Mouse (Mus musculus) kidney, adult 2 months (tissue): ENCODE results near the gene Sugct. TPM values are rescaled to one million over a fixed set of nuclear protein-coding genes. Genes with fewer than 3 reads are reported as not detected.

Source experiments
- DNase-seq: peaks from one replicate; pipeline ENCODE4 v3.0.0; 2021
- H3K27ac ChIP-seq: fragments of 200-500 bp; 2 replicates; pipeline ENCODE4 v1.5.1; 2012; ENCODE audit warnings: low read depth, low read length, control low read depth, inconsistent platforms; ENCODE audit not compliant: insufficient read depth
- H3K27me3 ChIP-seq: fragments of 200-500 bp; replicated peaks from 2 replicates; pipeline ENCODE4 v1.6.1; 2012; ENCODE audit warnings: mild to moderate bottlenecking, moderate library complexity, low read length, inconsistent platforms; ENCODE audit not compliant: control insufficient read depth, insufficient read depth
- H3K36me3 ChIP-seq: fragments of 200-500 bp; 2 replicates; pipeline ENCODE4 v1.6.1; 2012; ENCODE audit warnings: mild to moderate bottlenecking, moderate library complexity, low read length, inconsistent platforms; ENCODE audit not compliant: control insufficient read depth, insufficient read depth
- H3K4me1 ChIP-seq: fragments of 200-500 bp; 2 replicates; pipeline ENCODE4 v1.6.1; 2011; ENCODE audit warnings: low read length; ENCODE audit not compliant: control insufficient read depth, insufficient read depth
- H3K4me3 ChIP-seq: fragments of 200-500 bp; 2 replicates; pipeline ENCODE4 v1.5.1; 2011; ENCODE audit warnings: mild to moderate bottlenecking, low read depth, low read length, control low read depth; ENCODE audit not compliant: insufficient read depth
- CTCF ChIP-seq: fragments of 200-500 bp; conservative IDR thresholded peaks from 2 replicates; pipeline ENCODE4 v1.5.1; 2011; ENCODE audit warnings: low read depth, mild to moderate bottlenecking, control low read depth, low read length, moderate library complexity, mixed read lengths; ENCODE audit not compliant: insufficient read depth, insufficient read length
- POLR2A ChIP-seq: fragments of 200-500 bp; IDR thresholded peaks from one replicate; pipeline ENCODE4 v1.6.1; 2011; ENCODE audit warnings: low read depth, low read length, control low read depth
- WGBS: fragments of 180-500 bp; shearing (Covaris S2); methylation state at CpG from one replicate; pipeline ENCODE4 v1.1.7; 2018; 5-methylcytosine and 5-hydroxymethylcytosine counted together
- polyA plus RNA-seq: library from polyadenylated mRNA; depleted of rRNA; stranded (reverse); fragments of >200 nt; gene quantifications from 2 replicates; pipeline ENCODE4 v1.2.3, GENCODE M21; 2012

Gene Sugct
- polyA plus RNA-seq, 1 experiment = 35.5 TPM

GRCm38 (mm10) chr13:17421875-17422274 is 273.5 kb downstream of the Sugct start:
- 88% methylated on average over 6 of the region's 6 CpGs for WGBS
- H3K4me1 ChIP-seq = no peaks in the 10 kb centered on the region
- H3K4me3 ChIP-seq = no peak overlapping the region
- no peak for DNase-seq
- H3K36me3 ChIP-seq = no peaks in the 10 kb centered on the region
- no peak overlapping the region for H3K27ac ChIP-seq
- no peak for TF ChIP-seq POLR2A
- TF ChIP-seq CTCF = no peak
- no peaks in the 10 kb centered on the region for H3K27me3 ChIP-seq

DNA sequence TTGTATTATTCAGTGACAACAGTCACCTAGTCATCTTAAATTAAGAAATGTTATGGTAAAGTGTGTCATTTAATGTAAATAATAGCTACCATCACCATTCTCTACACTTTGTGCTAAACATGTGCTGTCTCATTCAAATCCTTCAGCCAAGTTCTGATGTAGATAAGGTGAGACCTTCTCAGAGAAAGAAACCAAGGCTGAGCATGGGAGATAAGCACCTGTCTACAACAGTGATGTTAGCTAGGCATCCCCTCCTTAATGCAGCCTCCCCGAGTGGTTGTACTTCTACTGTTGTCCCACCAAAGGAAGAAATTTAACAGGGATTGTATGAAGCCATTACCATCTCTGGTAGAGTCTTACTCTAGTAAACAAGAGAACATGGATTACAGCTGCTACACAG is 274.8 kb downstream of the Sugct start:
- Histone ChIP-seq H3K27me3 (no peaks in the 10 kb centered on the region), H3K4me3 (no peak overlapping the region), H3K36me3 (no peaks in the 10 kb centered on the region), H3K4me1 (no peaks in the 10 kb centered on the region), H3K27ac (no peak overlapping the region)
- no peak for DNase-seq
- 88% methylated on average over 1 of the region's 1 CpGs for WGBS
- TF ChIP-seq CTCF = no peak
- no peak for TF ChIP-seq POLR2A

DNA sequence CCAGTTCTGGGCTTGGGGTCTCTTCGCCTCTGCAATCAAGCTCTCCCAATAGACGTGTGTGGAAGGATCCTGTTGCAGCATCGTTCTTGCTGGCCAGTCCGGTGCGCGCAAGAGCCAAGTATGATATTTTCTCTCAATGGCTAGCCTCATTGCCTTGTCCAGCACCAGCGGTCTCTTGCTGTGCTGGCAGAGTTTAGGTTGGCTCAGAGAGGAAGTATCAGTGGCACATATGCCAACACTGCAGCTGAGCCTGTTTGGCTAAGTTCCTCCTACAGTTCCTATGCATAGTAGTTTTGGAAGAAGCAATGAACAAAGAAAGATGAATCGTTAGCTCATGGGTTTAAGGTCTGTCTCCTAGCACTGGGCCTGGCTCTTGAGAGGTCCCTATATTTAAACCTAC is 352.5 kb downstream of the Sugct start:
- TF ChIP-seq POLR2A = no peak
- TF ChIP-seq CTCF = no peak
- no peak for DNase-seq
- no peaks in the 10 kb centered on the region for H3K27me3 ChIP-seq
- H3K4me3 ChIP-seq = no peak overlapping the region
- 97% methylated on average over 8 of the region's 8 CpGs for WGBS
- no peaks in the 10 kb centered on the region for H3K36me3 ChIP-seq
- H3K4me1 ChIP-seq = no peaks in the 10 kb centered on the region
- no peak overlapping the region for H3K27ac ChIP-seq

DNA sequence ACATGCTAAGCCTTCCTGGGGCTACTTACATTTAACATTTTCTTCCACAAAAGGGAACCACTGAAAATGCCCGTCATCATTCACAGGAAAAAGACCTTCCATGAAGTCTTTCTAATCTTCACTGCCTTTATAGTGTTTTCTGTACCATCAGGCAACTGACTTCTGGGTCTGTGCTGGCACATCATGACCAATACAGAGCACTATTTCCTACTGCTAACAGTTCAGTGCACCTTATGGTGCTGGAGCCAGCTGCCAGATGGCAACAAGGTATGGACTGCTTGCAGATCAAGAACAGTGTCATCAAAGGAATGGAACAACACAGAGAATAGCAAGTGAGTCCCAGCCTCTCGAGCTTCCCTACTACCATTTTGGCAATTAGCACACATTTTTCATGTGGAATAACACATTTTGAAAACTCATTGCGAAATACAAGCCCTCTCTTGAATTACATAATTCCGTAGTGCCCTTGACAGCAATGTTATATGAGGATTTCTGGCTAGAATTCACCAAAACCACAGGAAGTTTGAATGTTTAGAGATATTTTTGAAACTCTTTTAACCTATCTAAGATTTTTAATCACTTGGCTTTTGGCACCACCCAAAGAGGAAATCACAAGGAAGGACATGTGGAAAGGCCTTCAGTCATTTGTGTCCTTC is 359.3 kb downstream of the Sugct start:
- no peak overlapping the region for H3K4me3 ChIP-seq
- no peaks in the 10 kb centered on the region for H3K4me1 ChIP-seq
- H3K27me3 ChIP-seq = no peaks in the 10 kb centered on the region
- no peak for DNase-seq
- no peak overlapping the region for H3K27ac ChIP-seq
- TF ChIP-seq CTCF (no peak), POLR2A (no peak)
- WGBS = 79% methylated on average over 4 of the region's 4 CpGs
- no peaks in the 10 kb centered on the region for H3K36me3 ChIP-seq

DNA sequence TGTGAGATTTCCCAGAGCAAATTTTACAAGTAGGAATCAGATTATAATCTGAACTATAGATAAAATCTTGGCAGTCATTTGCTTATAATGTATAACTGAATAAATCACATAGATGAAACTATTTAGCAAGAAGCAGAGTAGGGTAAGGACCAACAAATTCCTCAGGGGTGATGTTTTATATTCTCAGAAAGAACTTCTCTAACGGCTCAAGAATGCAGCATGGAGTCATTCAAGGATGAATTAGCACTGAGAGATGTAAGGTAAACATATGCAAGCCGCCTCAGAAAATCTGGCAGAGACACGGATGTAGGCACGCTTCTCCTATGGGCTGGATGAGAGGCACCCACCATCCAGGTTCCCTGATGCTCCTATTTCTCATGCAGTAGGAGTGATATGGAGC is 368.5 kb downstream of the Sugct start:
- Histone ChIP-seq H3K27me3 (no peaks in the 10 kb centered on the region), H3K36me3 (no peaks in the 10 kb centered on the region; the same call in 1 of the 2 replicates), H3K4me3 (no peak overlapping the region), H3K4me1 (no peaks in the 10 kb centered on the region), H3K27ac (no peak overlapping the region)
- DNase-seq = no peak
- 73% methylated on average over 4 of the region's 4 CpGs for WGBS
- TF ChIP-seq CTCF (no peak), POLR2A (no peak)

GRCm38 (mm10) chr13:17301590-17301989 is 393.8 kb downstream of the Sugct start:
- Histone ChIP-seq H3K4me3 (no peak overlapping the region), H3K36me3 (no peaks in the 10 kb centered on the region), H3K27me3 (no peaks in the 10 kb centered on the region), H3K4me1 (no peaks in the 10 kb centered on the region), H3K27ac (no peak overlapping the region)
- TF ChIP-seq CTCF (no peak), POLR2A (no peak)
- WGBS = 88% methylated on average over 4 of the region's 4 CpGs
- DNase-seq = no peak

DNA sequence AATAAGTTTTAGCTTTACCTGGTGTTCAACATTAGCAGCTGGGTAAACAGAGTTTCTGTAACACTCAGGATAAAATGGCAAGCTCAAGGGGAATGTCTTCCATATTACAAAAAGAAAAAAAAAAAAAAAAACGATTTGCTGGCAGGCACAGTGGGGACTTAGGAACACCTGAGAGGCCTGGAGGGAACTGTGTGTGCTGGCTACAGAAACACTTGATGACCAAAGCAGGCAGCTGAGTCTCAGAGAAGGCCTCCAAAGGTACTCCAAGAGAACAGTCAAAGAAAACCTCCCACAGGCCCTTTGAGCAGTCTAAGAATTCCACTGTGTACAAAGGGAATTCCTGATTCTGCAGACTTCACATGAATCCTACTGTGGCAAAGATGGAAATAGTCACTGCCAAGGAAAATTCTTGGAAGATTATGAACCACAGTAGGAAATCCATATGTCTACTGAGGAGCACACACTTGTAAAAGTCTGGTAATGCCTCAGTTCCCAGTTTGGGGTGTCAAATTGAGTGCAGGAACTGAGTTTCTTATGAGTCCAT is 397.8 kb downstream of the Sugct start:
- TF ChIP-seq POLR2A = no peak
- TF ChIP-seq CTCF = no peak
- Histone ChIP-seq H3K36me3 (no peaks in the 10 kb centered on the region), H3K4me1 (no peaks in the 10 kb centered on the region), H3K27ac (no peak overlapping the region), H3K27me3 (no peaks in the 10 kb centered on the region), H3K4me3 (no peak overlapping the region)
- 71% methylated on average over 1 of the region's 1 CpGs for WGBS
- no peak for DNase-seq
